Mouse (Mus musculus): ENCODE results near the gene Pabpn1.

- no peak for TF ChIP-seq POLR2A (IDR thresholded peaks at IDR 0.05; ENCODE audit: low read depth, low read length)
- no peak for TF ChIP-seq CTCF (conservative IDR thresholded peaks at IDR 0.05; ENCODE audit: insufficient read depth, insufficient read length, low read depth, low read length)
These were observed 26.7 kb upstream of the Pabpn1 start for GRCm38 (mm10) chr14:54865626-54866025.

Data from kidney, adult 2 months (tissue).